Mouse (Mus musculus): ENCODE measurements around the gene Rxrg. TPM values are rescaled to one million over a fixed set of nuclear protein-coding genes. Genes with fewer than 3 reads are reported as not detected.

The Rxrg gene
- total and polyA plus RNA-seq, 3 experiments, result not detected

DNA sequence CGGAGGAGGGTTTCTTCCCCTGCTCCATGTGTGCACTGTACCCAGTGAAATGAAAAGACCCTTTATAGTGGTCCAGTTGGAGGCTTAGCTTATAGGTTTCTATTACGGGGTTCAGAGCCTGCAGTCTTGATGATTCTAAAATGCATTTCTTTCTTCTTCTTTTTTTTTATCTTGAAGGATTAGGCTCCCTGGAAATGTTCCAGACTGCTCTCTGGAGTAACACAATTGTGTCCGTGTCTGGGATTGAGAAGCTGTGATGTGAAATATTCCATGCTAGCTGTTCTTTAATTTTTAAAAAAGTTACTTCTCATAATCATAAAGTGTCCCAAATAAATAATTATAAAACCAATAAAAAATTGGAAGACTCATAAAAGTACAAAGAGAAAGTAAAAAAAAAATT lies 26.9 kb downstream of the Rxrg start:
- Histone ChIP-seq H3K27ac (ENCODE audit: control insufficient read depth, low read depth, low read length) (no peak overlapping the region), H3K4me3 (ENCODE audit: control insufficient read depth in 1 of 2, insufficient read depth in 1 of 2, low read depth in 2 of 2, low read length in 2 of 2) (no peak overlapping the region), H3K9ac (ENCODE audit: control insufficient read depth, low read depth, low read length, poor library complexity, severe bottlenecking) (no peak overlapping the region), H3K4me1 (ENCODE audit: control insufficient read depth in 1 of 2, insufficient read depth in 2 of 2, low read length in 2 of 2) (no peaks in the 10 kb centered on the region), H3K9me3 (replicated peaks; ENCODE audit: insufficient read depth, low read length) (no peaks in the 10 kb centered on the region), H3K79me2 (ENCODE audit: control insufficient read depth, insufficient read depth, low read length, poor library complexity) (no peaks in the 10 kb centered on the region), H3K36me3 (ENCODE audit: control insufficient read depth in 1 of 2, insufficient read depth in 2 of 2, low read length in 2 of 2) (no peaks in the 10 kb centered on the region), H3K27me3 (ENCODE audit: control insufficient read depth in 1 of 2, insufficient read depth in 2 of 2, low read length in 2 of 2) (no peaks in the 10 kb centered on the region)
- no peak for TF ChIP-seq TCF12 (IDR thresholded peaks at IDR 0.05; ENCODE audit: low read depth, low read length)
- TF ChIP-seq ZNF384 (IDR thresholded peaks at IDR 0.05; ENCODE audit: low read depth, low read length), result no peak
- TF ChIP-seq CHD1 (IDR thresholded peaks at IDR 0.05; ENCODE audit: low read depth, low read length), result no peak
- TF ChIP-seq CHD2 (IDR thresholded peaks at IDR 0.05; ENCODE audit: low read length), result no peak
- TF ChIP-seq RCOR1 (IDR thresholded peaks at IDR 0.05; ENCODE audit: low read depth, low read length), result no peak
- TF ChIP-seq BHLHE40 (IDR thresholded peaks at IDR 0.05; ENCODE audit: borderline replicate concordance, low read depth, low read length), result no peak
- no peak for TF ChIP-seq MYB (IDR thresholded peaks at IDR 0.05; ENCODE audit: low read depth, low read length)
- TF ChIP-seq HCFC1 (IDR thresholded peaks at IDR 0.05; ENCODE audit: low read depth, low read length), result no peak
- no peak for TF ChIP-seq MEF2A (IDR thresholded peaks at IDR 0.05; ENCODE audit: extremely low read depth, insufficient replicate concordance, low read depth, low read length, poor library complexity, severe bottlenecking)
- no peak for TF ChIP-seq SMC3 (IDR thresholded peaks at IDR 0.05; ENCODE audit: low read depth, low read length)
- no peak for TF ChIP-seq UBTF (IDR thresholded peaks at IDR 0.05; ENCODE audit: borderline replicate concordance, insufficient read depth, low read depth, low read length)
- TF ChIP-seq MAX (IDR thresholded peaks at IDR 0.05; ENCODE audit: low read length), result no peak
- TF ChIP-seq TBP (IDR thresholded peaks at IDR 0.05; ENCODE audit: low read depth, low read length), result no peak
- TF ChIP-seq GATA1 (IDR thresholded peaks at IDR 0.05; ENCODE audit: low read depth, low read length), result no peak
- TF ChIP-seq ZC3H11A (IDR thresholded peaks at IDR 0.05; ENCODE audit: low read depth, low read length), result no peak
- DNase-seq (ENCODE audit: low read depth, low spot score), result no peak

DNA sequence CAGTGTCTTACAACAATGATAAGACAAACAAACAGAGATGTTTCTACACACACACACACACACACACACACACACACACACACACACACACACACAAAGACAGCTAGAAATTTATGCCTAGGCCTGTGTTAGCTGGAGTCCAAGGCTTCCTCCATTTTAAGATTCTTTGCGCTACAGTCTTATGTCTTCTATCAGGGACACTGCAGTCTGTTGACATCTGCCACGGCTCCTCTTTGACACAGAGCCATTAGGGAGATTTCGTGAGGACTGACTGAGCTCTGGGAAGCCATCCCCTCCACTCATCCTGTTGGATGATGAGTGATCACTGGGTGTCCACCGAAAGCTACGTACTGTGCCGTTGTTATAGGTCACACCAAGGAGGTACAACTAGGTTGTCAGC lies 33.6 kb downstream of the Rxrg start:
- no peak overlapping the region for H3K4me3 ChIP-seq (ENCODE audit: control insufficient read depth in 1 of 2, insufficient read depth in 1 of 2, low read depth in 2 of 2, low read length in 2 of 2)
- H3K36me3 ChIP-seq (ENCODE audit: control insufficient read depth in 1 of 2, insufficient read depth in 2 of 2, low read length in 2 of 2), result no peaks in the 10 kb centered on the region
- H3K27ac ChIP-seq (ENCODE audit: control insufficient read depth, low read depth, low read length), result no peak overlapping the region
- H3K27me3 ChIP-seq (ENCODE audit: control insufficient read depth in 1 of 2, insufficient read depth in 2 of 2, low read length in 2 of 2), result no peaks in the 10 kb centered on the region; a peak in 1 of 4 replicates
- no peak overlapping the region for H3K9ac ChIP-seq (ENCODE audit: control insufficient read depth, low read depth, low read length, poor library complexity, severe bottlenecking)
- TF ChIP-seq CHD1 (IDR thresholded peaks at IDR 0.05; ENCODE audit: low read depth, low read length) (no peak), USF1 (IDR thresholded peaks at IDR 0.05; ENCODE audit: low read depth, low read length) (no peak), MAX (IDR thresholded peaks at IDR 0.05; ENCODE audit: low read length) (no peak), ZC3H11A (IDR thresholded peaks at IDR 0.05; ENCODE audit: low read depth, low read length) (no peak), MYB (IDR thresholded peaks at IDR 0.05; ENCODE audit: low read depth, low read length) (no peak), MYC (IDR thresholded peaks at IDR 0.05; ENCODE audit: low read depth, low read length) (no peak), TCF12 (IDR thresholded peaks at IDR 0.05; ENCODE audit: low read depth, low read length) (no peak), USF2 (IDR thresholded peaks at IDR 0.05; ENCODE audit: borderline replicate concordance in 1 of 2, insufficient read depth in 1 of 2, low read depth in 1 of 2, low read length in 2 of 2) (no peak), NRF1 (IDR thresholded peaks at IDR 0.05; ENCODE audit: insufficient read depth, low read depth, low read length, poor library complexity, severe bottlenecking) (no peak), RAD21 (IDR thresholded peaks at IDR 0.05; ENCODE audit: low read depth, low read length) (no peak), MAFK (IDR thresholded peaks at IDR 0.05; ENCODE audit: borderline replicate concordance, low read depth, low read length) (no peak), JUND (IDR thresholded peaks at IDR 0.05; ENCODE audit: low read depth, low read length) (no peak), EP300 (IDR thresholded peaks at IDR 0.05; ENCODE audit: low read depth in 1 of 2, low read length in 2 of 2) (no peak), GATA1 (IDR thresholded peaks at IDR 0.05; ENCODE audit: low read depth, low read length) (no peak)
- no peaks in the 10 kb centered on the region for H3K9me3 ChIP-seq (replicated peaks; ENCODE audit: insufficient read depth, low read length)
- DNase-seq (ENCODE audit: low read depth, low spot score), result no peak
- H3K79me2 ChIP-seq (ENCODE audit: control insufficient read depth, insufficient read depth, low read length, poor library complexity), result no peaks in the 10 kb centered on the region
- H3K4me1 ChIP-seq (ENCODE audit: control insufficient read depth in 1 of 2, insufficient read depth in 2 of 2, low read length in 2 of 2), result no peaks in the 10 kb centered on the region

Measured in MEL (cell line).